Mouse (Mus musculus) cortical plate, adult 2 months (tissue): ENCODE measurements around the gene Nek1. TPM values are rescaled to one million over a fixed set of nuclear protein-coding genes. Genes with fewer than 3 reads are reported as not detected.

ENCODE experiments used
- H3K27ac ChIP-seq: fragments of 200-500 bp; 2 replicates; pipeline ENCODE4 v1.5.1; 2012; ENCODE audit warnings: low read length, control low read depth, inconsistent platforms; ENCODE audit not compliant: insufficient read depth
- H3K4me1 ChIP-seq: fragments of 200-500 bp; 2 replicates; pipeline ENCODE4 v1.6.1; 2011; ENCODE audit warnings: low read length; ENCODE audit not compliant: control insufficient read depth, insufficient read depth
- H3K4me3 ChIP-seq: fragments of 200-500 bp; 2 replicates; pipeline ENCODE4 v1.5.1; 2011; ENCODE audit warnings: mild to moderate bottlenecking, low read length, control low read depth; ENCODE audit not compliant: insufficient read depth
- CTCF ChIP-seq: fragments of 200-500 bp; IDR thresholded peaks from 2 replicates; pipeline ENCODE4 v1.5.1; 2011; ENCODE audit warnings: mild to moderate bottlenecking, control low read depth, low read length; ENCODE audit not compliant: insufficient read depth; ENCODE audit errors: extremely low read depth
- POLR2A ChIP-seq: fragments of 200-500 bp; IDR thresholded peaks from 2 replicates; pipeline ENCODE4 v1.6.1; 2011; ENCODE audit warnings: mild to moderate bottlenecking, low read length, control low read depth; ENCODE audit not compliant: insufficient read depth; ENCODE audit errors: extremely low read depth
- polyA plus RNA-seq: library from polyadenylated mRNA; depleted of rRNA; stranded (reverse); fragments of >200 nt; gene quantifications from 2 replicates; pipeline ENCODE4 v1.2.3, GENCODE M21; 2012

Gene Nek1
- polyA plus RNA-seq, 1 experiment = 28.4 TPM

- TF ChIP-seq POLR2A (no peak), CTCF (no peak)
- H3K4me3 ChIP-seq = no peak overlapping the region
- H3K27ac ChIP-seq = no peak overlapping the region
- H3K4me1 ChIP-seq = no peaks in the 10 kb centered on the region
Observed at GRCm38 (mm10) chr8:61054313-61054712, 61.3 kb downstream of the Nek1 start.

DNA sequence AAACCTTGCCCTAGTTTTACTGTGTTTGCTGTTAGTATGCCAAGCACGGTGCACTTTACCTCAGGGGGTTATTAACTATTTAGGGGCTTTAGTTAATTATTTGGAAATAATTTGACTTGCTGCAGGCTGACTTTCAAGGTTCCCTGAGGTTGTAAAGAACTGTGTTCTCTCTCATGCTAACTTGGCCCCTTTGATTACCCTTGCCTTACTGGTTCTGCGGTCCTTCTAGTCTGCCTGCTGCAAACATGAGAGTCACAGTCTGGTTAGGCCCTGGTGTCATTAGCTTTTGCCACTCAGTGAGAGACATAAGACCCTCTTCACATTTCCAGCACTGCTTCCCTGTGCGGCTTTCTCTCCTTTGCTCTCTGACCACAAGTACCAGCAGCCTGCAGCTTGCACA, 64.0 kb downstream of the Nek1 start:
- H3K4me1 ChIP-seq = no peaks in the 10 kb centered on the region
- TF ChIP-seq POLR2A = no peak
- TF ChIP-seq CTCF = no peak
- H3K4me3 ChIP-seq = no peak overlapping the region
- no peak overlapping the region for H3K27ac ChIP-seq

- TF ChIP-seq CTCF = peak; percentile 23; the same call in 1 of the 2 replicates
- TF ChIP-seq POLR2A = no peak
- Histone ChIP-seq H3K27ac (no peak overlapping the region), H3K4me1 (no peaks in the 10 kb centered on the region), H3K4me3 (no peak overlapping the region)
Observed at GRCm38 (mm10) chr8:61059143-61059542, 66.1 kb downstream of the Nek1 start.

DNA sequence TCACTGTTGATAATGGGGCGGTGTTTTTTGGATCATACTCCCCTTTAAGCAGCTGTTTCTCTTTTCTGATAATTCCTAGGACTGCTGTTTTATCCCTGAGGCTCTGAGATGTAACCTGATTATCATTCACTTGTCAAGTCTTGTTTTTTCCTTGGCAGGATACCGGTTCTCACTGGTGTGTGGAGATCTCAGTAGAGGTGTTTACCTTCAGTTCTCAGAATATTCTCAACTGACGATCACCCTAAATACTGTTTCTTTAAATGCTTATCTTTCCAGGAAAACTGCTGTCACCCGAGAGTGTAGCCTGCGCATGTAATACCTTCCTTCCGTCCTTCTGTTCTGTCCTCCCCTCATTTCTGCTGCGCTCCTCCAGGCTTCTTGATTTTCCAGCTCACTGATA, 67.4 kb downstream of the Nek1 start:
- no peak overlapping the region for H3K27ac ChIP-seq
- TF ChIP-seq CTCF = no peak
- no peak for TF ChIP-seq POLR2A
- no peak overlapping the region for H3K4me3 ChIP-seq
- H3K4me1 ChIP-seq = no peaks in the 10 kb centered on the region

GRCm38 (mm10) chr8:61075059-61075458, 82.1 kb downstream of the Nek1 start:
- Histone ChIP-seq H3K4me1 (no peaks in the 10 kb centered on the region), H3K27ac (no peak overlapping the region), H3K4me3 (no peak overlapping the region)
- TF ChIP-seq CTCF (no peak), POLR2A (no peak)

- Histone ChIP-seq H3K4me1 (no peaks in the 10 kb centered on the region), H3K27ac (no peak overlapping the region), H3K4me3 (no peak overlapping the region)
- TF ChIP-seq CTCF (no peak), POLR2A (no peak)
Observed at GRCm38 (mm10) chr8:61110496-61110895, 117.5 kb downstream of the Nek1 start.

- no peak overlapping the region for H3K27ac ChIP-seq
- H3K4me3 ChIP-seq = no peak overlapping the region
- H3K4me1 ChIP-seq = no peaks in the 10 kb centered on the region
- TF ChIP-seq POLR2A (no peak), CTCF (no peak)
Observed at GRCm38 (mm10) chr8:61111940-61112339, 118.9 kb downstream of the Nek1 start.

- no peaks in the 10 kb centered on the region for H3K4me1 ChIP-seq
- H3K27ac ChIP-seq = no peak overlapping the region
- TF ChIP-seq CTCF (no peak), POLR2A (no peak)
- H3K4me3 ChIP-seq = no peak overlapping the region
Observed at GRCm38 (mm10) chr8:61121631-61122030, 128.6 kb downstream of the Nek1 start.

GRCm38 (mm10) chr8:61127299-61127861, 134.4 kb downstream of the Nek1 start:
- H3K27ac ChIP-seq = no peak overlapping the region
- TF ChIP-seq POLR2A (no peak), CTCF (no peak)
- no peak overlapping the region for H3K4me3 ChIP-seq
- no peaks in the 10 kb centered on the region for H3K4me1 ChIP-seq

DNA sequence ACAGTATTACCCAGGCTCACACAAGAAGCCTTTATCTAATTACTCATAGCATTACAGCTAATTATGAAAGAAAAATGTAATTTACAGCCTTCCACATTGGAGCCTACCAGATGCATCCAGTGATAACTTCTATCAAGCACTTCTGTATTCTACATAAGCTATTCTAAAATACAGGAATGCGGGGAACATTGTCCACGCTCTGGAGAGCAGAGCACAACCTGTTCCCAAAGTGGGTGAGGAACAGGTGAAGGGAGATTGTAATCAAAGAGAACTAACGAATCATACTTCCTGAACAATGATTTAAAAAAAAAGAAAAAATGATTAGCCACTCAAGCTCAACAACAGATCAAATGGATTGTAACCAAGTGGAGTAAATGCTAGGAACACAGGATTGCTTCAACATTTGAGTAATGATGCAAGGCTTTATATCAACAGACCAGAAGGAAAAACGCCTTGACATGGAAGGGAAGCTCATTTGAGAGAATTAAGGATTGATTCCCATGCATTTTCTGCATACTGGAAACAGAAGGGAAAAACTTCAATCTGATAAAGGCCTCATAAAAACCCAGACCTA, 139.7 kb downstream of the Nek1 start:
- TF ChIP-seq CTCF (no peak), POLR2A (no peak)

GRCm38 (mm10) chr8:61141869-61142268, 148.9 kb downstream of the Nek1 start:
- Histone ChIP-seq H3K4me1 (no peaks in the 10 kb centered on the region), H3K27ac (no peak overlapping the region), H3K4me3 (no peak overlapping the region)
- TF ChIP-seq POLR2A (no peak), CTCF (no peak)

More for the DNA sequence above, 139.7 kb downstream of the Nek1 start:
- no peaks in the 10 kb centered on the region for H3K4me1 ChIP-seq
- H3K27ac ChIP-seq = no peak overlapping the region
- H3K4me3 ChIP-seq = no peak overlapping the region
